Mouse (Mus musculus) effector memory CD4-positive, alpha-beta T cell, adult 7 months (primary cell): ENCODE data around the gene Adi1. TPM values are rescaled to one million over a fixed set of nuclear protein-coding genes. Genes with fewer than 3 reads are reported as not detected.

Experiments
- polyA plus RNA-seq: library from polyadenylated mRNA; unstranded; fragments of 100-300 nt; shearing (Covaris generic); gene quantifications from one replicate; pipeline ENCODE4 v1.2.1, GENCODE M21; 2017

Adi1 gene
- polyA plus RNA-seq: 43.5 TPM

GRCm38 (mm10) chr12:28675121-28675924 is at the start of gene Adi1:
Gene Adi1 (plus strand): TSS chr12:28675231.

GRCm38 (mm10) chr12:28635535-28636476 is 39.2 kb upstream of the Adi1 start, which contains the start of gene Rps7:
Gene Rps7 (minus strand): TSS chr12:28635953.

GRCm38 (mm10) chr12:28649141-28650110 is 25.6 kb upstream of the Adi1 start, which contains the start of gene Rnaseh1:
Gene Rnaseh1 (plus strand): TSS chr12:28649602.

Other genes starting within 250 kb of the Adi1 start
- not detected for gene Dcdc2c, start 122.8 kb upstream of the Adi1 start, polyA plus RNA-seq
- 0.37 TPM for gene Allc, start 92.7 kb upstream of the Adi1 start, polyA plus RNA-seq
- not detected for gene Colec11, start 51.9 kb upstream of the Adi1 start, polyA plus RNA-seq
- 924 TPM for gene Rps7, start 39.3 kb upstream of the Adi1 start, polyA plus RNA-seq
- 35.2 TPM for gene Rnaseh1, start 25.6 kb upstream of the Adi1 start, polyA plus RNA-seq
- 55.2 TPM for gene Trappc12, start 75.2 kb downstream of the Adi1 start, polyA plus RNA-seq
- 44.4 TPM for gene Eipr1, start 76.6 kb downstream of the Adi1 start, polyA plus RNA-seq